Mouse (Mus musculus): Measurements from ENCODE around the gene Ak9.

DNA sequence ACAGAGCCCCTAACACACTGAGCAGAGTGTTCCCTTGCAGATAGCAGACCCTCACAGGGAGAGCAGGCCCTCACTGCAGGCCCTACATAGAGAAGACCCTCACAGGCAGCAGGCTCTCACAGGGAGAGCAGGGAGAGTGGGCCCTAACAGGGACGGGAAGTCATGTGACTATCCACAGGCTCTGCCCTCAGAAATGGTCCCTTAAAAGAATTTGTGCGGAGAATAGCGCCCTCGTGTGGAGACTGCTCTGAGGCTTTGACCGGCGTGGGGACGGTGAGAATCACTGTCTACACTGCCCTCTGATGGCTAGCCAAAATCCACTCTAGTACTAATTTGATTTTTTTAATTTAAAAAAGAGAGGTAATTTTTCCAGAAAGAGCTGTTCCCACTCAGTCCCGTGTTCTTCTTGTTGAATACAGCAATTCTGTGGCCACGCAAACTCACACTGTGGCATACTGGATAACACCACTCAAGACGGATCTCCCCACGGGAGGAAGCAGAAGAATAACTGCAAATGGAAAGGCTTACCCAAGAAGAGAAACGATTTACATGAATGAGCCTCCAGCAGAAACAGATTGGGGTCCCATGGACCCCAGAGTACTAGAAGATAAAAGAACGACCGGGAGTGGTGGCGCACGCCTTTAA is 14.9 kb upstream of the Ak9 start:
- TF ChIP-seq CTCF (IDR thresholded peaks at IDR 0.05; ENCODE audit: low read depth) (peak; percentile 95), EP300 (optimal IDR thresholded peaks at IDR 0.05) (no peak)
